Mouse (Mus musculus) megakaryocyte, embryonic 14.5 days (primary cell): ENCODE measurements around the gene Cers6. TPM values are rescaled to one million over a fixed set of nuclear protein-coding genes. Genes with fewer than 3 reads are reported as not detected.

ENCODE experiments used
- H3K27me3 ChIP-seq: replicated peaks from 2 replicates; pipeline ENCODE3; 2012; ENCODE audit warnings: inconsistent platforms
- H3K36me3 ChIP-seq: replicated peaks from 2 replicates; pipeline ENCODE3; 2012; ENCODE audit warnings: low read length, inconsistent platforms, mixed read lengths
- H3K4me1 ChIP-seq: 2 replicates; pipeline ENCODE4 v1.6.1; 2012; ENCODE audit warnings: inconsistent platforms
- H3K4me3 ChIP-seq: replicated peaks from 2 replicates; pipeline ENCODE3; 2012; ENCODE audit warnings: moderate library complexity, mild to moderate bottlenecking, inconsistent platforms
- H3K9me3 ChIP-seq: 2 replicates; pipeline ENCODE4 v1.6.1; 2012; ENCODE audit warnings: inconsistent platforms
- FLI1 ChIP-seq: IDR thresholded peaks from 2 replicates; pipeline ENCODE4 v1.6.1; 2012; ENCODE audit warnings: low read length, inconsistent platforms, mixed read lengths
- GATA1 ChIP-seq: IDR thresholded peaks from 3 replicates; pipeline ENCODE4 v1.6.1; 2012; ENCODE audit warnings: mixed read lengths, low read length, inconsistent platforms, borderline replicate concordance
- polyA plus RNA-seq: library from polyadenylated mRNA; stranded (reverse); fragments of >175 nt; gene quantifications from 2 replicates; pipeline ENCODE4 v1.2.3, GENCODE M21; 2012; ENCODE audit warnings: low replicate concordance; ENCODE audit not compliant: insufficient read depth

Gene Cers6
- polyA plus RNA-seq, 1 experiment: 3.2 TPM

- H3K4me3 ChIP-seq: no peak overlapping the region
- H3K27me3 ChIP-seq: no peaks in the 10 kb centered on the region
- no peaks in the 10 kb centered on the region for H3K9me3 ChIP-seq
- no peak for TF ChIP-seq FLI1
- no peak for TF ChIP-seq GATA1
- peaks cover 47% of the 10 kb centered on the region for H3K4me1 ChIP-seq
- H3K36me3 ChIP-seq: peaks cover 15% of the 10 kb centered on the region
These were observed 54.5 kb downstream of the Cers6 start for GRCm38 (mm10) chr2:68915742-68916141.

- no peaks in the 10 kb centered on the region for H3K27me3 ChIP-seq
- TF ChIP-seq FLI1: no peak
- H3K9me3 ChIP-seq: no peaks in the 10 kb centered on the region
- peaks cover 15% of the 10 kb centered on the region for H3K36me3 ChIP-seq
- H3K4me1 ChIP-seq: peaks cover 46% of the 10 kb centered on the region
- no peak overlapping the region for H3K4me3 ChIP-seq
These were observed 55.1 kb downstream of the Cers6 start for GRCm38 (mm10) chr2:68916299-68916698.

GRCm38 (mm10) chr2:68917010-68917409 is 55.8 kb downstream of the Cers6 start:
- Histone ChIP-seq H3K27me3 (no peaks in the 10 kb centered on the region), H3K4me3 (no peak overlapping the region), H3K9me3 (no peaks in the 10 kb centered on the region), H3K36me3 (peaks cover 13% of the 10 kb centered on the region), H3K4me1 (peaks cover 43% of the 10 kb centered on the region)
- TF ChIP-seq GATA1: no peak
- no peak for TF ChIP-seq FLI1

DNA sequence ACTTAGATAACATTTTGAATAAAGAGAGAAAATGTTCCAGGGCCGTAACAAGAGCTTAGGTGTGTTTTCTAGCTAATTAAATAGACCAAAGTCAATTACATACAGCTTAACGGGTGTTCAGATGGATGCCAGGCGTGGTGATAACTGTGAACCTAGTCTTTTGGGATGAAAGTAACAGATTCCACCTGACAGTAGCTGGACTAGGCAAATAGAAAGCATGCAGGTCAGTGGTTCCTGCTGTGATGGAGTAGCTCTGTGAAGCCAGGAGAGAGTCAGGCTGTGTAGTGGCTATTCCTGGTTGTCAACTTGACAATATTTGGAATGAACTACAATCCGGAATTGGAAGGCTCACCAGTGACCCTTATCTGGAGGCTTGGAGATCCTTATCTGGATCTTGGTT is 56.3 kb downstream of the Cers6 start:
- Histone ChIP-seq H3K36me3 (peaks cover 8% of the 10 kb centered on the region), H3K27me3 (no peaks in the 10 kb centered on the region), H3K9me3 (no peaks in the 10 kb centered on the region), H3K4me3 (no peak overlapping the region), H3K4me1 (peaks cover 38% of the 10 kb centered on the region)
- TF ChIP-seq GATA1 (no peak), FLI1 (no peak)

GRCm38 (mm10) chr2:68924344-68924743 is 63.1 kb downstream of the Cers6 start:
- Histone ChIP-seq H3K4me3 (no peak overlapping the region), H3K27me3 (no peaks in the 10 kb centered on the region), H3K4me1 (peaks cover 15% of the 10 kb centered on the region; the same call in 1 of the 2 replicates), H3K36me3 (peaks cover 16% of the 10 kb centered on the region), H3K9me3 (no peaks in the 10 kb centered on the region)
- TF ChIP-seq GATA1: no peak
- TF ChIP-seq FLI1: no peak

- Histone ChIP-seq H3K36me3 (peaks cover 16% of the 10 kb centered on the region), H3K27me3 (no peaks in the 10 kb centered on the region), H3K4me3 (no peak overlapping the region), H3K4me1 (peaks cover 22% of the 10 kb centered on the region; the same call in 1 of the 2 replicates), H3K9me3 (no peaks in the 10 kb centered on the region)
- TF ChIP-seq GATA1 (no peak), FLI1 (no peak)
These were observed 64.3 kb downstream of the Cers6 start for GRCm38 (mm10) chr2:68925542-68925941.

GRCm38 (mm10) chr2:68926913-68927790 is 65.9 kb downstream of the Cers6 start:
- H3K4me1 ChIP-seq: peaks cover 22% of the 10 kb centered on the region; the same call in 1 of the 2 replicates
- TF ChIP-seq FLI1 (no peak), GATA1 (no peak)
- no peak overlapping the region for H3K4me3 ChIP-seq
- no peaks in the 10 kb centered on the region for H3K9me3 ChIP-seq
- no peaks in the 10 kb centered on the region for H3K27me3 ChIP-seq
- peaks cover 16% of the 10 kb centered on the region for H3K36me3 ChIP-seq

DNA sequence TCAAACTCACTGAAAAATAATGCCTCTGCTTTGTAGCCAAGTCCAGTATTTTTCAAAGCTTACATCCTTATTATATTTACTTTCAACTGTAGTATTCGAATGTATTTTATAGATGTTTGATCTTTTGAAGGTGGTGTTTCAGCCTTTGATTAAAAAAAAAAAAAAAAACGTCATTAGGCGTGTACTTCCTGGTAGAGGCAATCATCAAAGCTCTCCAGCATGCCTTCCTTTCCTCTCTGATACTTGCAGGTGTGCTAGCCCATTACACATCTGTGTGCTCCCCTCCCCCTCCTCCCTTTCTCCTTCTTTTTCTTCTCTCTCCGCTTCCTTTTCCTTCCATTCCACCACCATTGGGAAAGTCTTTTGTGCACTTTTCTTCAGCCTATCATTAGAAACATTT is 71.0 kb downstream of the Cers6 start:
- Histone ChIP-seq H3K36me3 (peaks cover 25% of the 10 kb centered on the region), H3K27me3 (no peaks in the 10 kb centered on the region), H3K4me1 (peaks cover 28% of the 10 kb centered on the region), H3K9me3 (no peaks in the 10 kb centered on the region), H3K4me3 (no peak overlapping the region)
- no peak for TF ChIP-seq FLI1
- no peak for TF ChIP-seq GATA1

DNA sequence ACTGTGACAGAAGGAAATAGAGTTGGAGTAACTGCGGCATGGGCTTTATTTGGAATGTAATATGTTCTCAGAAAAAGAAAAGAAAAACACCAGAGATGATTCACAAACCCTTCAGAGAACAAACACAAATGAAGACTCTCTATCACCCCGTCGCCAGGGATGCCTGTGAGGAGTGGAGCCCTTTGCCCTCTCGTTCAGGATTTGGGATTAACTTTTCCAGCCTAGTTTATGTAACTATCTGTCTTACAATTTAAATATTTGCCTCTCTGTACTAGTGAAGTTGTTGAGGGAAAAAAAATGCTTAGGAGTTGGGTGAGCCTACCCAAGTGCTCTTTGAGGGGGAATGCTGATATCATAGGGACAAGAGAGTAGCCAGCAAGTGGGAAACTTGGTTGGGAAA is 71.4 kb downstream of the Cers6 start:
- Histone ChIP-seq H3K36me3 (peaks cover 26% of the 10 kb centered on the region), H3K9me3 (peaks cover 3% of the 10 kb centered on the region; the same call in 1 of the 2 replicates), H3K4me3 (no peak overlapping the region), H3K27me3 (no peaks in the 10 kb centered on the region), H3K4me1 (peaks cover 25% of the 10 kb centered on the region)
- TF ChIP-seq FLI1: no peak
- TF ChIP-seq GATA1: no peak

DNA sequence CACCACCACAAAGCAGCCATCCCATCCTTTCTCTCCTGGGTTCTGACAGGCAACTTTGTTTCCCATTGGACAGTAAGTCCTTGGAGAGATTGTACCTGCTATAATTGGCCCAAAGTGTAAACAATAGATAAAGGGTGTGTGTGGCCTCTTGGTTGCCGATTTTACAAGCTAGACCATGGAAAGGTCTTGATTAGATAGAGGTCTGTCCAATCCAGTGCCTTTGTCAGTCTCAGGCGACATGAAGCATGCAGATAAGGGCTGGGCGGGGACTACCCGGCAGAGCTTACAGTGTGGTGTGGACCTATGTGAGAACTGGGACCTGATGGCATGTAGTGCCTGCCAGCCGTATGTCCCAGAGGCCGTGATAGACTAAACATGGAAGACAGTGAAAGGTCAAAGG is 73.4 kb downstream of the Cers6 start:
- peaks cover 3% of the 10 kb centered on the region; the same call in 1 of the 2 replicates for H3K9me3 ChIP-seq
- H3K36me3 ChIP-seq: peaks cover 31% of the 10 kb centered on the region
- H3K27me3 ChIP-seq: no peaks in the 10 kb centered on the region
- no peak overlapping the region for H3K4me3 ChIP-seq
- TF ChIP-seq FLI1: no peak
- peaks cover 25% of the 10 kb centered on the region for H3K4me1 ChIP-seq

- H3K27me3 ChIP-seq: no peaks in the 10 kb centered on the region
- peaks cover 18% of the 10 kb centered on the region for H3K4me1 ChIP-seq
- H3K36me3 ChIP-seq: peaks cover 31% of the 10 kb centered on the region
- H3K4me3 ChIP-seq: no peak overlapping the region
- H3K9me3 ChIP-seq: peaks cover 3% of the 10 kb centered on the region; the same call in 1 of the 2 replicates
- TF ChIP-seq FLI1 (no peak), GATA1 (no peak)
These were observed 74.6 kb downstream of the Cers6 start for GRCm38 (mm10) chr2:68935721-68936294.
